Mouse (Mus musculus) liver, embryonic 14.5 days (tissue): ENCODE results near the gene Hoxd9.

Experiments used
- CTCF ChIP-seq: IDR thresholded peaks from 2 replicates; pipeline ENCODE4 v1.5.1; 2016; ENCODE audit warnings: antibody characterized with exemption, low read depth, control low read depth
- EP300 ChIP-seq: IDR thresholded peaks from 2 replicates; pipeline ENCODE4 v1.6.1; 2016; ENCODE audit warnings: antibody characterized with exemption, low read depth

- TF ChIP-seq EP300 (no peak), CTCF (no peak)
Measured at GRCm38 (mm10) chr2:74702820-74703219, 5.3 kb downstream of the Hoxd9 start.
